In the genomic region with DNA sequence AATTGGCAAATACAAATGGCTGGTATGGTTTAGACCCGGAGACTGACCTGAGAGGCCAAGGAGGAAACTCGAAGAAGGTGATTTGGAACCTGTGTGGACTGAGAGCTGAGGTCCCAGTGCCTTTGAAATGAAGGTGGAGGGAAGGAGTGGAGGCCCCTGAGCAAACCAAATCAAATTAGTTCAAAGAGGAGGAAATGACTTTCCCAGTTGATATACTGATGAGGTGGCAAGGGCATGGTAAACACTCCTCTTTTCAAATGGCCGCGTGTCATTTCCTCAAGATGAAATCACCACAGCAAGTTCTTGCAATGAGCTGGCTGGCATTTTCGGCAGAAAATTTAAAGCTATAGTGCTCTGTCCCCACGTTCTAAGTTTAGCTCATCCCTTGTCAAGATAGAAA, we compare ENCODE assay signal across 16 mouse cellular contexts.
"Had no signal": no experiment of that assay in that cellular context is flagged by ENCODE, and none has a peak within 500 bp of the region (broad histone marks: within the 10 kb centered on the region; RNA-seq: fewer than 3 reads in every experiment).

No protein-coding gene starts in this region.

- H3K4me1 ChIP-seq: limb, embryonic 12.5 days; liver, embryonic 13.5 days had no signal

- H3K27ac ChIP-seq: kidney, embryonic 15.5 days; limb, embryonic 12.5 days; liver, embryonic 13.5 days; macrophage; neural tube, embryonic 13.5 days had no signal

- ATAC-seq: liver, postnatal 0 days; midbrain, embryonic 16.5 days had no signal

- H3K9ac ChIP-seq: kidney, embryonic 15.5 days; limb, embryonic 12.5 days; liver, embryonic 13.5 days; liver, postnatal 0 days; neural tube, embryonic 13.5 days had no signal

- H3K36me3 ChIP-seq: kidney, embryonic 15.5 days; limb, embryonic 12.5 days; liver, embryonic 13.5 days; neural tube, embryonic 13.5 days had no signal

- H3K4me2 ChIP-seq: kidney, embryonic 15.5 days; limb, embryonic 12.5 days; liver, embryonic 13.5 days; midbrain, embryonic 11.5 days; neural tube, embryonic 13.5 days had no signal

- H3K4me3 ChIP-seq: kidney, embryonic 15.5 days; limb, embryonic 12.5 days; liver, embryonic 13.5 days; megakaryocyte, embryonic 14.5 days; neural tube, embryonic 13.5 days had no signal

- DNase-seq: kidney, adult 2 months; kidney, postnatal 25 days; layer of hippocampus, adult 9-11 months; liver; liver, embryonic 13.5 days; liver, postnatal 0 days; retina, postnatal 1 day; thymus, adult 2 months; thymus, postnatal 36 days had no signal

- H3K9me3 ChIP-seq: kidney, embryonic 15.5 days; limb, embryonic 12.5 days; liver, embryonic 13.5 days; neural tube, embryonic 13.5 days had no signal

- H3K27me3 ChIP-seq: kidney, embryonic 15.5 days; limb, embryonic 12.5 days; liver, embryonic 13.5 days; neural tube, embryonic 13.5 days had no signal
